Mouse (Mus musculus) midbrain, embryonic 10.5 days (tissue): ENCODE measurements around the gene Cxcr2. TPM values are rescaled to one million over a fixed set of nuclear protein-coding genes. Genes with fewer than 3 reads are reported as not detected.

Source experiments
- DNase-seq: peaks from one replicate; pipeline ENCODE4 v3.0.0-alpha.2; 2017; ENCODE audit warnings: low spot score
- H3K27ac ChIP-seq: fragments of 300-500 bp; sonication (generic); replicated peaks from 2 replicates; pipeline ENCODE4 v1.5.1; 2016; ENCODE audit warnings: mild to moderate bottlenecking
- H3K27me3 ChIP-seq: fragments of 300-500 bp; sonication (generic); 2 replicates; pipeline ENCODE4 v1.6.1; 2016; ENCODE audit warnings: low read depth, mild to moderate bottlenecking; ENCODE audit not compliant: poor library complexity, severe bottlenecking
- H3K36me3 ChIP-seq: fragments of 300-500 bp; sonication (generic); 2 replicates; pipeline ENCODE4 v1.6.1; 2016; ENCODE audit warnings: mild to moderate bottlenecking, moderate library complexity
- H3K4me1 ChIP-seq: fragments of 300-500 bp; sonication (generic); 2 replicates; pipeline ENCODE4 v1.6.1; 2016
- H3K4me3 ChIP-seq: fragments of 300-500 bp; sonication (generic); 2 replicates; pipeline ENCODE4 v1.5.1; 2016; ENCODE audit warnings: mild to moderate bottlenecking, moderate library complexity
- H3K9me3 ChIP-seq: fragments of 300-500 bp; sonication (generic); replicated peaks from 2 replicates; pipeline ENCODE4 v1.6.1; 2016; ENCODE audit warnings: mild to moderate bottlenecking
- WGBS: fragments of 180-500 bp; shearing (Covaris S2); methylation state at CpG from one replicate; pipeline ENCODE4 v1.1.7; 2016; 5-methylcytosine and 5-hydroxymethylcytosine counted together
- polyA plus RNA-seq: library from polyadenylated mRNA; unstranded; fragments of >200 nt; fragmentation: Nextera tagmentation; extraction: Ambion mirVana; gene quantifications from 2 replicates; pipeline ENCODE4 v1.2.1, GENCODE M21; 2016

Gene Cxcr2
- polyA plus RNA-seq, 1 experiment from 2014 or later: 0.07 TPM

GRCm38 (mm10) chr1:74190471-74190870 is 36.7 kb downstream of the Cxcr2 start:
- Histone ChIP-seq H3K27ac (no peak overlapping the region), H3K4me1 (no peaks in the 10 kb centered on the region), H3K36me3 (no peaks in the 10 kb centered on the region), H3K27me3 (no peaks in the 10 kb centered on the region), H3K4me3 (no peak overlapping the region), H3K9me3 (no peaks in the 10 kb centered on the region)
- no peak for DNase-seq
- 93% methylated on average over 7 of the region's 7 CpGs for WGBS

DNA sequence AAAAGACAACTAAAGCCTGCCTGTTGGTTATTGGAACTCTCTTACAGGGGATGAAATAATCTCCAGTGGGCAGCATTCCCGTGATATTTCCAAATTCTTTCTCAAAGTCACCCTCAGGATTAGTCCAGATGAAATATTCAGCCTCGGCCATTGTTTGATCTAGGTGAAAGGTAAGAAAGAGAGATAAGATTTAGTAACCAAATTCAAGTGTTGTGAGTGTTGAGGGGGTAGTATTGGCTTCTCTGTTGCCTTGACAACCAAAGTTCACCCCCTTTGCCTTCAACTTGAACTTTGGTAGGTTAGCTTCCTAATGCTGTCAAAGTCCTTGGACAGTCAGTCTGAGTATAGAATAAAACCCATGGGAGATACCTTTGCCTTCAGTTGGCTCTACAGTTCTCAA is 38.9 kb downstream of the Cxcr2 start:
- 95% methylated on average over 2 of the region's 2 CpGs for WGBS
- no peaks in the 10 kb centered on the region for H3K4me1 ChIP-seq
- H3K27me3 ChIP-seq: 0 out of 2 replicates have a peak, but pooled peaks cover 3% of the 10 kb centered on the region
- H3K36me3 ChIP-seq: no peaks in the 10 kb centered on the region
- no peak overlapping the region for H3K27ac ChIP-seq
- H3K4me3 ChIP-seq: no peak overlapping the region
- no peak for DNase-seq
- no peaks in the 10 kb centered on the region for H3K9me3 ChIP-seq

DNA sequence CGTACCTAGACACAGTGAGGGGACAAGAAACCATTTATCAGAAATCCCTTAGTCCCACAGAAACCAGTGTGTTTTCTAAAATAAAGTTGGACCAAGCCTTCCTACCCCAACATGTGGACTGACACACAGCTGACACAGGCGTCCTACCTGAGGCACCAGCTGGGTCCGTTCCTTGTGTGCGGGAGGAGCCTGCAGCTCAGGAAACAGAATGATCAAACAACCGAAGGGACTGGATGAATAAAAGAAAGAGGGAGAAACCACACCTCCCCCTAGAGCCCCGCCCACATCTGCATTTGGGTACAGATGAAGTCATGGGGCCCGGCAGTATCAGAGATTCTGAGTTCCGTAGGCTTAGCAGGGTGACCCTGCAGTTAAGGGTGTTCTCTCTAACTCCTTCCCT is 40.7 kb downstream of the Cxcr2 start, which contains the start of gene Cxcr1:
TSS of gene Cxcr1 (minus strand) at position 187 of the 400 bp plus-strand sequence.
- H3K36me3 ChIP-seq: no peaks in the 10 kb centered on the region
- 75% methylated on average over 8 of the region's 8 CpGs for WGBS
- no peak within 1 kb of the TSS for H3K27ac ChIP-seq
- no peak within 1 kb of the TSS for H3K4me3 ChIP-seq
- H3K4me1 ChIP-seq: no peaks in the 10 kb centered on the region
- no peak for DNase-seq
- H3K27me3 ChIP-seq: peaks cover 18% of the 10 kb centered on the region; the same call in 1 of the 2 replicates
- H3K9me3 ChIP-seq: no peaks in the 10 kb centered on the region

- 57% methylated on average over 7 of the region's 7 CpGs for WGBS
- peaks cover 27% of the 10 kb centered on the region; the same call in 1 of the 2 replicates for H3K27me3 ChIP-seq
- H3K4me3 ChIP-seq: no peak overlapping the region
- no peak for DNase-seq
- no peak overlapping the region for H3K27ac ChIP-seq
- no peaks in the 10 kb centered on the region for H3K9me3 ChIP-seq
- H3K4me1 ChIP-seq: no peaks in the 10 kb centered on the region
- no peaks in the 10 kb centered on the region for H3K36me3 ChIP-seq
These were observed 42.2 kb downstream of the Cxcr2 start for GRCm38 (mm10) chr1:74195961-74196360.

DNA sequence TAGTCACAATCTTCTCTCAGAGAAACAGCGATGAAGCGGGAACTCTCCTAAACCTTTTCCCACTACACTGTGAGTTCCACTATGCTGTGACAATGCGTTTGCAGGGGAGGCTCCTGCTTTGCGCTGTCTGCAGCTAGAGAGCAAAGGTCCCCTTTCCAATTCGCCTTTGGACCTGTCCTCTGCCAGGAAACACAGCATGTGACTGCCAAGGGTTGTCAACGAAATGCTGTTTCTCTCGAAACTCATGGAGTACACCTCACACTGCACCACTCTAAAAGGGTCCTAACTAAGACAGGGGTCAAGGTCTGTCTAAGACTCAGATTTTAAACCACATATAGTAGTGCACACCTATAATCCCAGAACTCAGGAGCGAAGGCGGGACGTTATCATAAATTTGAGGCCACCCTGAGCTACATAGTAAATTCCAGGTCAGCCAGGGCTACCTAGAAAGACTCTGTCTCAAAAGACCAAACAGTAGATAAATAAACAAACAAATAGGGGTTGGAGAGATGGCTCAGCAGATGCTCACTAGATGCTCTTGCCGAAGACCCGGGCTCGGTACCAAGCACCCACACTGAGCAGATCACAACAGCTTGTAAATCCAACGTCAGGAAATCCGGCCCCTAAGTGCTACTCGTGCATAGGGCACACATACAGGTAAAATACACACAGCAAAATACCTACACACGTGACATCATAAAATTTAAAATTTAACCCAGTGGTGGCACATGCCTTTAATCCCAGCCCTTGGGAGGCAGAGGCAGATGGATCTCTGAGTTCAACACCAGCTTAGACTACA is 43.0 kb downstream of the Cxcr2 start:
- peaks cover 27% of the 10 kb centered on the region; the same call in 1 of the 2 replicates for H3K27me3 ChIP-seq
- H3K27ac ChIP-seq: no peak overlapping the region
- no peak overlapping the region for H3K4me3 ChIP-seq
- DNase-seq: no peak
- no peaks in the 10 kb centered on the region for H3K4me1 ChIP-seq
- WGBS: 79% methylated on average over 17 of the region's 17 CpGs
- H3K36me3 ChIP-seq: no peaks in the 10 kb centered on the region
- no peaks in the 10 kb centered on the region for H3K9me3 ChIP-seq

- peaks cover 38% of the 10 kb centered on the region; the same call in 1 of the 2 replicates for H3K27me3 ChIP-seq
- no peaks in the 10 kb centered on the region for H3K36me3 ChIP-seq
- no peak overlapping the region for H3K4me3 ChIP-seq
- WGBS: 84% methylated on average over 12 of the region's 12 CpGs
- H3K27ac ChIP-seq: no peak overlapping the region
- no peaks in the 10 kb centered on the region for H3K9me3 ChIP-seq
- DNase-seq: no peak
- no peaks in the 10 kb centered on the region for H3K4me1 ChIP-seq
These were observed 44.1 kb downstream of the Cxcr2 start for GRCm38 (mm10) chr1:74197726-74198470.

- DNase-seq: no peak
- Histone ChIP-seq H3K36me3 (no peaks in the 10 kb centered on the region), H3K27ac (no peak overlapping the region), H3K4me1 (no peaks in the 10 kb centered on the region), H3K4me3 (no peak overlapping the region), H3K27me3 (peaks cover 49% of the 10 kb centered on the region; the same call in 1 of the 2 replicates), H3K9me3 (no peaks in the 10 kb centered on the region)
- 88% methylated on average over 8 of the region's 8 CpGs for WGBS
These were observed 45.3 kb downstream of the Cxcr2 start for GRCm38 (mm10) chr1:74199046-74199445.

DNA sequence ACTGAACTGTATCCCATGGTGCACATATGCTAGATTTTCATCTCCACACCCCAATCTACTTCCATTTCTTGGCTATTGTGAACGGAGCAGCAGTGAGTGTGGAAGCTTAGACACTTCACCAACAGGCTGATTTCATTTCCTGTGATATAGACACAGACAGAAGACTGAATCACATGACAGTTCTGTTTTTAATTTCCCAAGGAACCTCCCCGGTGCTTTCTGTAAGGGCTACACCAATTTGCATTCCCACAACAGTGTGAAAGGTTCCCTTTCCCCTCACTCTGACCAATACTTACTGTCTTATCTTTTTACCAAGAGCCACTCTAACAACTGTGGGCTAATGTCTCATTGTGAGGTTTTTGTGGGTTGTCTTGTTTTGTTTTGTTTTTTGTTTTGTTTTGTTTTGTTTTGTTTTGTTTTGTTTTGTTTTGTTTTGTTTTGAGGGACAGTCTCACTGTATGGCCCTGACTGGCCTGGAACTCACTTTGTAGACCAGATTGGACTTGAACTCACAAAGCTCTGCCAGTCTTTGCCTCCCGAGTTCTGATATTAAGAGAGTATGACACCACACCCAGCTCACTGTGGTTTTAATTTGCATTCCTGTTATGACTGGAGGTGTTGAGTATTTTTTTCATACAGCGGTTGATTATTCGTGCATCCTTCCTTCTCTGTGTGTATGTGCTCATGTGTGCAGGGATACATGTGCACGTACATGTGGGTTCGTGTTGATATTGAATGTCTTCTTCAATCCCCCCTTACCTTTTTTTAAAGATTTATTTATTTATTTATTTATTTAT is 47.5 kb downstream of the Cxcr2 start:
- H3K27ac ChIP-seq: no peak overlapping the region
- peaks cover 54% of the 10 kb centered on the region; the same call in 1 of the 2 replicates for H3K27me3 ChIP-seq
- no peaks in the 10 kb centered on the region for H3K36me3 ChIP-seq
- H3K4me3 ChIP-seq: no peak overlapping the region
- WGBS: 92% methylated on average over 7 of the region's 7 CpGs
- DNase-seq: no peak
- H3K4me1 ChIP-seq: no peaks in the 10 kb centered on the region
- H3K9me3 ChIP-seq: no peaks in the 10 kb centered on the region

DNA sequence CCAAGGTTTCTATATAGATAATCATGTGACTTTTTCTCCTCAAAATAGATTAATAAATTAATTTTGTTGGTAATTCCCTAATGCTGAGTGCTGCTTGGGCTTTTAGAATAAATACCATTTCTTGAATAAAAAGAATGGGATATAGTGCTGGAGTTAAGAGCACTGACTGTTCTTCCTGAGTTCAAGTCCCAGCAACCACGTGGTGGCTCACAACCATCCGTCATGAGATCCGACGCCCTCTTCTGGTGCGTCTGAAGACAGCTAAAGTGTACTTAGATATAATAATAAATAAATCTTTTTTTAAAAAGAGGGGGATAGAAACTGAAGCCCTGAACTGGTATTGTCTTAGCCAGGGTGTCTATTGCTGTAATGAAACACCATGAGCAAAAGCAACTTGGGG is 49.7 kb downstream of the Cxcr2 start:
- H3K27ac ChIP-seq: no peak overlapping the region
- no peaks in the 10 kb centered on the region for H3K36me3 ChIP-seq
- WGBS: 69% methylated on average over 5 of the region's 5 CpGs
- peaks cover 4% of the 10 kb centered on the region; the same call in 1 of the 2 replicates for H3K4me1 ChIP-seq
- DNase-seq: no peak
- no peak overlapping the region for H3K4me3 ChIP-seq
- no peaks in the 10 kb centered on the region for H3K9me3 ChIP-seq
- H3K27me3 ChIP-seq: peaks cover 62% of the 10 kb centered on the region; the same call in 1 of the 2 replicates

DNA sequence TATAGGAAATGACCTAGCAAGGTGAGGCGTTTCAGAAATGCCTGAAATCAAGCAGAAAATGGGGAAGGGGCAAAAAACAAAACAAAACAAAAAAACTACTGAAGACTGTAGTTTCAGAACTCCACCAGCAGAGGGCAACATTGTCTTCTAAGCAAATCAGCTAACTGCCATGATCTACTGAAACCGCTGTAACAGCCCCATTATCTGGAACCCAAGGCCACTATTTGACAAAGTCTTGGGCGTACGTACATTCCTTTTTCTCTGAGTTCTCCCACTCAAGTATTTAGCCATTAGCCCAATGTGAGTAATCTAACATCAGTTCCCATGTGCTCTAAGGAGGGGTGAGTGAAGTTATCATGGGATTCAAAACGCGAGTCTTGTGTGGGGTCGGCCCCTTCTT is 52.1 kb downstream of the Cxcr2 start:
- WGBS: 66% methylated on average over 7 of the region's 7 CpGs
- H3K36me3 ChIP-seq: no peaks in the 10 kb centered on the region
- peaks cover 47% of the 10 kb centered on the region; the same call in 1 of the 2 replicates for H3K27me3 ChIP-seq

DNA sequence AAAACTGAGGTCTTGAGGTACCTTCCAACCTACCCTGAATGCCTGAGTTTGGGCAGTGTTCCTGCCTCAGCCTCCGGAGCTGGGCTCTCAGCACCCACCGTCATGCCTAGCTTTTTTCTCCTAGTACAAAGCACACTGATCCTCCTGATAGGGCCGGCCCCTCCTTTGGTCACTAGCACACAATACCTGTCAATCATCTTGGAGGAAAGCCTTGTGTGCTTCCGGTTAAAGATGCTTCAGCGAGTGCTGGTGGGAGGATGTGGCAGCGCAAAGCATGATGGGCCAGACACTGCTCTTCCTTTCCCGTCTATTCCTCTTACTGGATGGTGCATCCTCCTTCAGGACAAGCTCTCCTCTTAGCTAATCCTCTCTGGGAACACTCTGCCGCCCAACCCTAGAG is 52.9 kb downstream of the Cxcr2 start:
- no peaks in the 10 kb centered on the region for H3K36me3 ChIP-seq
- H3K27ac ChIP-seq: no peak overlapping the region
- DNase-seq: no peak
- H3K4me1 ChIP-seq: peaks cover 4% of the 10 kb centered on the region; the same call in 1 of the 2 replicates
- no peaks in the 10 kb centered on the region for H3K9me3 ChIP-seq
- 75% methylated on average over 8 of the region's 8 CpGs for WGBS
- no peak overlapping the region for H3K4me3 ChIP-seq
- peaks cover 47% of the 10 kb centered on the region; the same call in 1 of the 2 replicates for H3K27me3 ChIP-seq

More for the DNA sequence above, 52.1 kb downstream of the Cxcr2 start:
- peaks cover 4% of the 10 kb centered on the region; the same call in 1 of the 2 replicates for H3K4me1 ChIP-seq
- no peak overlapping the region for H3K27ac ChIP-seq
- H3K4me3 ChIP-seq: no peak overlapping the region
- DNase-seq: peak; percentile 15
- no peaks in the 10 kb centered on the region for H3K9me3 ChIP-seq

DNA sequence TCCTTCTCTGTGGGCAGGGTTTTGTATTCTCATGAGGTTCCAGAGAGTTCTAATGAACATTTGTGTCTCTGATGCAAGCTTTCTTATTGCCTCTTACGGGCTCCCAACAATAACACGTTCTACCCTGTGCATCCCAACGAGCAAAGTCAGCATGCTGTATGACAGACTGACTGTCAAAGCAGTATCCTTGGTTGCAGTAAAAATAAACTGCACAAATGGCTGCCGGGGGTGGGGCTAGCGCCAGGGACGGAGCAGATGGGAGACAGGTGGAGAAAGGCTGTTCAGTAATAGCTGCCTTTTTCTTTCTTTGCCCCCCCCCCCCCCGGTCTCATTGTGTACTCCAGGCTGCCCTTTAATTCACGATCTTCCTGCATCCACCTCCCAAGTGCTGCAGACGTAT is 54.1 kb downstream of the Cxcr2 start:
- Histone ChIP-seq H3K27ac (no peak overlapping the region), H3K9me3 (no peaks in the 10 kb centered on the region), H3K4me1 (peaks cover 4% of the 10 kb centered on the region; the same call in 1 of the 2 replicates), H3K4me3 (no peak overlapping the region), H3K27me3 (peaks cover 36% of the 10 kb centered on the region; the same call in 1 of the 2 replicates), H3K36me3 (no peaks in the 10 kb centered on the region)
- WGBS: 82% methylated on average over 9 of the region's 9 CpGs
- no peak for DNase-seq
